Mouse (Mus musculus) forebrain, embryonic 14.5 days (tissue): ENCODE measurements around the gene Iqcf1. TPM values are rescaled to one million over a fixed set of nuclear protein-coding genes. Genes with fewer than 3 reads are reported as not detected.
"Not testable (repeated sequence)": the region's sequence is repeated elsewhere in the genome, so short reads cannot be mapped to it uniquely, and the experiment has no call there.

Experiments used
- ATAC-seq: fragments of 200-750 bp; cut with Nextera tagmentation; 2 replicates; pipeline ENCODE4 v1.8.0; 2017; ENCODE audit warnings: mild to moderate bottlenecking, moderate library complexity
- DNase-seq: peaks from one replicate; pipeline ENCODE4 v3.0.0-alpha.2; 2015; ENCODE audit warnings: low spot score
- H3K27ac ChIP-seq: fragments of 300-500 bp; sonication (generic); 2 replicates; pipeline ENCODE4 v1.5.1; 2014; ENCODE audit warnings: low read depth, mild to moderate bottlenecking, control low read depth, low read length, moderate library complexity
- H3K27me3 ChIP-seq: fragments of 300-500 bp; sonication (generic); replicated peaks from 2 replicates; pipeline ENCODE4 v1.6.1; 2014; ENCODE audit warnings: low read length, control low read depth, mixed read lengths; ENCODE audit not compliant: control insufficient read depth, insufficient read depth
- H3K36me3 ChIP-seq: fragments of 300-500 bp; sonication (generic); 2 replicates; pipeline ENCODE4 v1.6.1; 2014; ENCODE audit warnings: low read length, control low read depth; ENCODE audit not compliant: control insufficient read depth, insufficient read depth
- H3K4me1 ChIP-seq: fragments of 300-500 bp; sonication (generic); 2 replicates; pipeline ENCODE4 v1.6.1; 2014; ENCODE audit warnings: antibody characterized with exemption, low read length, control low read depth; ENCODE audit not compliant: control insufficient read depth, insufficient read depth
- H3K4me2 ChIP-seq: fragments of 300-500 bp; sonication (generic); 2 replicates; pipeline ENCODE4 v1.6.1; 2014; ENCODE audit warnings: mild to moderate bottlenecking, control low read depth, low read length
- H3K4me3 ChIP-seq: fragments of 300-500 bp; sonication (generic); 2 replicates; pipeline ENCODE4 v1.5.1; 2014; ENCODE audit warnings: low read depth, low read length, control low read depth
- H3K9ac ChIP-seq: fragments of 300-500 bp; sonication (generic); 2 replicates; pipeline ENCODE4 v1.6.1; 2014; ENCODE audit warnings: mild to moderate bottlenecking, low read length, control low read depth, moderate library complexity
- H3K9me3 ChIP-seq: fragments of 300-500 bp; sonication (generic); replicated peaks from 2 replicates; pipeline ENCODE4 v1.6.1; 2016; ENCODE audit warnings: low read length, control low read depth, mixed read lengths; ENCODE audit not compliant: control insufficient read depth
- WGBS: fragments of 180-500 bp; shearing (Covaris S2); extraction: QIAGEN DNeasy Blood & Tissue Kit; methylation state at CpG from one replicate; pipeline ENCODE4 v1.1.7; 2014; 5-methylcytosine and 5-hydroxymethylcytosine counted together
- polyA plus RNA-seq: library from polyadenylated mRNA; unstranded; fragments of >200 nt; fragmentation: Nextera tagmentation; extraction: Ambion mirVana; gene quantifications from 2 replicates; pipeline ENCODE4 v1.2.1, GENCODE M21; 2014

Gene Iqcf1
- polyA plus RNA-seq, 1 experiment from 2014 or later, result not detected

- Histone ChIP-seq H3K36me3 (peaks cover 57% of the 10 kb centered on the region), H3K4me3 (no peak overlapping the region)
- no peak for ATAC-seq
Measured at GRCm38 (mm10) chr9:106483136-106483535, 16.6 kb upstream of the Iqcf1 start.

DNA sequence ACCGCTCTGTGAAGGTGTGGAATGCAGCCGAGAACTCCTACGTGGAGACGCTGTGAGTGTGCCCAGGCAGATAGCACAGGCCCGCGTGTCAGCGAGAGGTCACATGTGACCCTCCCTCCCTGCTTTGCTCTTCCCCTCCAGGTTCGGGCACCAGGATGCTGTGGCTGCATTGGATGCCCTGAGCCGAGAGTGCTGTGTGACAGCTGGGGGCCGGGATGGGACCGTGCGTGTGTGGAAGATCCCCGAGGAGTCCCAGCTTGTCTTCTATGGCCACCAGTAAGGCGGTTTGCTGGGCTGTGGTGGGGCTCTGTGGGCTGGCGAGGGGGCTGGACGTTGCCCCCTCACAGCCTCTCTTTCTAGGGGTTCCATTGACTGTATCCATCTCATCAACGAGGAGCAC lies 16.2 kb upstream of the Iqcf1 start:
- 94% methylated on average over 17 of the region's 17 CpGs for WGBS
- DNase-seq (no peak), ATAC-seq (no peak)
- no peaks in the 10 kb centered on the region for H3K9me3 ChIP-seq
- H3K27me3 ChIP-seq, result no peaks in the 10 kb centered on the region
- no peak overlapping the region for H3K9ac ChIP-seq
- H3K4me2 ChIP-seq, result no peak overlapping the region
- H3K4me3 ChIP-seq, result no peak overlapping the region
- H3K36me3 ChIP-seq, result peaks cover 57% of the 10 kb centered on the region
- H3K4me1 ChIP-seq, result no peaks in the 10 kb centered on the region
- no peak overlapping the region for H3K27ac ChIP-seq

More at GRCm38 (mm10) chr9:106483136-106483535, 16.6 kb upstream of the Iqcf1 start:
- no peaks in the 10 kb centered on the region for H3K27me3 ChIP-seq
- no peaks in the 10 kb centered on the region for H3K9me3 ChIP-seq
- H3K4me2 ChIP-seq, result no peak overlapping the region
- no peak overlapping the region for H3K27ac ChIP-seq
- no peak overlapping the region for H3K9ac ChIP-seq
- 0 out of 2 replicates have a peak, but pooled peaks cover 1% of the 10 kb centered on the region for H3K4me1 ChIP-seq
- 97% methylated on average over 10 of the region's 10 CpGs for WGBS
- DNase-seq, result no peak

DNA sequence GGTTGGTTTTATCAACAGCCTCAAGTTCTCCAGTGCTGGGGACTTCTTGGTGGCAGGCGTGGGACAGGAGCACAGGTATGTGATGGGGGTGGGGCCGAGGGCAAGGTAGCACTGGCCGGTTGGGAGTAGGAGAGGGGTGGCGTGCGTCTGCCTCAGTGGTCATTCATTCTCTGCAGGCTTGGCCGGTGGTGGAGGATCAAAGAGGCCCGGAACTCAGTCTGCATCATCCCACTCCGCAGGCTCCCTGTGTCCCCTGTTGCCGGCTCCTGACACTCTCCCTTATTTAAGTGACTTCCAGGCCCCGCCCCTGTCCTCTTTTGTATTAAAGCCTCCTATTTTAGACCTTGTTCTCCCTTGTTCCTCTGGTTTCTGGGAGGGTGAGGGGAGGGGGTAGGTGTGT lies 14.7 kb upstream of the Iqcf1 start:
- Histone ChIP-seq H3K36me3 (peaks cover 53% of the 10 kb centered on the region), H3K27ac (no peak overlapping the region), H3K4me3 (no peak overlapping the region), H3K4me1 (no peaks in the 10 kb centered on the region), H3K4me2 (no peak overlapping the region), H3K9ac (no peak overlapping the region), H3K27me3 (no peaks in the 10 kb centered on the region), H3K9me3 (no peaks in the 10 kb centered on the region)
- no peak for DNase-seq
- ATAC-seq, result no peak
- 79% methylated on average over 10 of the region's 10 CpGs for WGBS

DNA sequence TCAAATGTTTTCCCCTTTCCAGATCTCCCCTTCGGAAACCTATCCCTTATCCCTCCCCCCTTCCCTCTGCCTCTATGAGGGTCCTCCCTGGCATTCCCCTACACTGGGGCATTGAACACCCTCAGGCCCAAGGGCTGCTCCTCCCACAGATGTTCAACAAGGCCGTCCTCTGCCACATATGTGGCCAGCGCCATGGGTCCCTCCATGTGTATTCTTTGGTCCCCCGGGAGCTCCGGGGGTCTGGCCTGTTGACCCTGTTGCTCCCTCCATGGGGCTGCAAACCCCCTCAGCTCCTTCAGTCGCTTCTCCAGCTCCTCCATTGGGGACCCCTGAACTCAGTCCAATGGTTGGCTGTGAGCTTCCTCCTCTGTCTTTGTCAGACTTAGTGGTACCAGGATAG lies 12.2 kb upstream of the Iqcf1 start:
- peaks cover 33% of the 10 kb centered on the region for H3K36me3 ChIP-seq
- ATAC-seq, H3K27ac ChIP-seq, H3K4me3 ChIP-seq, H3K4me1 ChIP-seq, H3K9me3 ChIP-seq, DNase-seq, H3K27me3 ChIP-seq, H3K9ac ChIP-seq, H3K4me2 ChIP-seq: not testable (repeated sequence)
- WGBS, result 88% methylated on average over 6 of the region's 6 CpGs

GRCm38 (mm10) chr9:106501846-106502245 lies 2.1 kb downstream of the Iqcf1 start:
- Histone ChIP-seq H3K4me3 (no peak overlapping the region), H3K9ac (no peak overlapping the region), H3K4me2 (no peak overlapping the region), H3K27ac (no peak overlapping the region), H3K36me3 (no peaks in the 10 kb centered on the region), H3K9me3 (no peaks in the 10 kb centered on the region), H3K4me1 (no peaks in the 10 kb centered on the region), H3K27me3 (no peaks in the 10 kb centered on the region)
- WGBS, result 89% methylated on average over 22 of the region's 22 CpGs
- ATAC-seq, result no peak
- no peak for DNase-seq

- ATAC-seq, result no peak
- WGBS, result 77% methylated on average over 6 of the region's 6 CpGs
- no peak for DNase-seq
Measured at GRCm38 (mm10) chr9:106504246-106504645, 4.5 kb downstream of the Iqcf1 start.

DNA sequence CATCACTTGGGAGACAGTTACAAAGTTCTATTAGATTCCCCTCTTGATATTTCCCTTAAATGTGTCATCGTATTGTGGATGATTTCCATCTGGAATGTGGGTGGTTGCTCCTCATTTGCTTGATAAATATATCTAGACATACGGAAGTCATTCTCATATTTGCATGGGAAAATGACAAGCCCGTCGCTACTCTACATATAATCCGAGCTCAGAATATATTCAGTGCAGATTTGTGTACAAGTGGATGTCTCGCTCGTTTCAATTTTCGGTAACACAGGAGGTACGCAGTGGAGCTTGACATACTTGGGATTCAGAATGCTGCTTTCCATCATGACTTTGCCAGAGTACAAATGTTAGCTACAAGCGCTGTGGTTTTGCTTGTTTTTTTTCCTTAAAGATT lies 9.6 kb downstream of the Iqcf1 start:
- Histone ChIP-seq H3K4me2 (no peak overlapping the region), H3K4me3 (no peak overlapping the region), H3K4me1 (no peaks in the 10 kb centered on the region), H3K27ac (no peak overlapping the region), H3K9ac (no peak overlapping the region), H3K27me3 (no peaks in the 10 kb centered on the region), H3K9me3 (no peaks in the 10 kb centered on the region), H3K36me3 (no peaks in the 10 kb centered on the region)
- ATAC-seq, result no peak
- WGBS, result 95% methylated on average over 10 of the region's 10 CpGs
- no peak for DNase-seq

More at GRCm38 (mm10) chr9:106504246-106504645, 4.5 kb downstream of the Iqcf1 start:
- H3K9me3 ChIP-seq, result no peaks in the 10 kb centered on the region
- H3K9ac ChIP-seq, result no peak overlapping the region
- no peaks in the 10 kb centered on the region for H3K36me3 ChIP-seq
- no peak overlapping the region for H3K4me3 ChIP-seq
- H3K27ac ChIP-seq, result no peak overlapping the region
- no peak overlapping the region for H3K4me2 ChIP-seq
- no peaks in the 10 kb centered on the region for H3K4me1 ChIP-seq
- H3K27me3 ChIP-seq, result no peaks in the 10 kb centered on the region

DNA sequence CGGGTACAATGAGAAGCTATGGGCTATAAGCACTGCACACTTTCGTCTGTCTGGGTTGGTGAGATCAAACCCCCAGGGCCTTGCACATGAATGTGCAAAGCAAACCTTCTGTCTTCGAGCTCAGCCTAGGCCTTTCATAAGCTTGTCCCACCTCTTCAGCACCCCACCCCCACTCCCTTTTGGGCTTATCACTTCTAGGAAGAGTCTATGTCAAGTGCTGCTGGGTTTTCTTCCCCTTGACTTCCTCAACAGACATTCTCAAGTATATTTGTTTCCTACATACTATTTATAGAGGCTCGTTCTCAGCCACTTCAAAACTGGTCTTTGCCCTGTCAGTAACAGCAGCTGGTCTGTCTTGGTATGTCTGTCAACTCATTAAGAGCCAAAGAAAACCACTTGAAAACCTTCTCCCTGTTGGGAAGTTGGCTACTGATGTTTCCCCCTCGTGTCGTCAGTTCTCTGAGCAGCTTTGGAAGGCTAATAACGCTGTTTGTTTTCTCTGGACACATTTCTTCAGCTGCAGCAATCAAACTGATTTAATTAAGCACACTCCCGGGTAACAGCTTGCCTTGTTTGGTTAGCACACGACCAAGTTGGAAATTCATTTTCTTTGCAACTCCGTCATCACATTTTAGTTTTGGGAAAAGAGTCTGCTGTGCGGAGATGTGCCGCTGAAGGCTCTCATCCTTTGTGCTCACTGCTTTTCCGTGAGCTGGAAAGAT lies 13.1 kb downstream of the Iqcf1 start:
- Histone ChIP-seq H3K9ac (no peak overlapping the region), H3K27me3 (no peaks in the 10 kb centered on the region), H3K4me2 (no peak overlapping the region), H3K27ac (no peak overlapping the region), H3K4me3 (no peak overlapping the region), H3K9me3 (no peaks in the 10 kb centered on the region), H3K4me1 (no peaks in the 10 kb centered on the region), H3K36me3 (no peaks in the 10 kb centered on the region)
- ATAC-seq (no peak), DNase-seq (peak; percentile 39)
- 55% methylated on average over 13 of the region's 13 CpGs for WGBS

DNA sequence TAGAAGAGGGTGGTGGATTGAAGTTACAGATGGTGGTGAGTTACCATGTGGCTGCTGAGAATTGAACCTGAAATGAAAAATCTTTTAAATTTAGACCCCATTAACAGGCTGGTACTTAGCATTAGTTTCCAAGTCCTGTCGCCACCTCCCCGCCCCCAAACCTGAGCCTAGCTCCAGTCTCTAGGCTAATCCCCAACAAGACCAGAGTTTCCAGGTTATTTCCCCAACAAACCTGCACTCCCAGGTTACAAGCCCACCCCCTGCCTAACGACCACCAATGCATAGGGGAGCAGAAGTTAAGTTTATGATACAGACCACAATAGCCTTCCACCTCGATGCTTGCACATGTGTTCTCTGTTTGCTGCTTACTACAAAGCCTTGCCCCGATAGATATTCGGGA lies 13.8 kb downstream of the Iqcf1 start:
- no peaks in the 10 kb centered on the region for H3K36me3 ChIP-seq
- no peak overlapping the region for H3K4me3 ChIP-seq
- no peak overlapping the region for H3K4me2 ChIP-seq
- H3K9me3 ChIP-seq, result no peaks in the 10 kb centered on the region
- ATAC-seq, result no peak
- no peak overlapping the region for H3K9ac ChIP-seq
- WGBS, result 79% methylated on average over 6 of the region's 6 CpGs
- DNase-seq, result no peak
- no peaks in the 10 kb centered on the region for H3K4me1 ChIP-seq
- H3K27me3 ChIP-seq, result no peaks in the 10 kb centered on the region
- H3K27ac ChIP-seq, result no peak overlapping the region
